Mouse (Mus musculus): ENCODE results near the gene Lhx6.

DNA sequence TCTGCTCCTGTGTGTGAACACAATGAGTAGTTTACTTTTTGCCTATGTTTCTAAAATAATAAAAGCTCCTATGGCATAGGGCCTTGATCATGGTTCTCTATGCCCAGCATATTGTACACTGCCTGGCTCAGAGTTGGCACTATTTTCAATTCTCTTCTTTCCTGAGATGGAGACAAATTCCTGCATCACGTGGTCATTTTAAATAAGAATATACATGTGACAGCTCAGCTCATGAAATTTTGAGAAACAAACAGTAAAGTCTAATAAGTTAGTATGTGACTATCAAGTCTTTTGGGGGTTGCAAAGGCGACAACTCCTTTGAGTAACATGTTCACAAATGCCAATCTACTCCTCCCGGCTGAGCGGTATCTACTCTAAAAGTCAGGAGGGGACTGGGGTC, 30.7 kb upstream of the Lhx6 start:
- TF ChIP-seq CTCF (conservative IDR thresholded peaks at IDR 0.05; ENCODE audit: insufficient read depth, insufficient read length, low read depth, low read length) = no peak
- TF ChIP-seq POLR2A (IDR thresholded peaks at IDR 0.05; ENCODE audit: low read depth, low read length) = no peak

All from kidney, adult 2 months (tissue).